Mouse (Mus musculus) frontal cortex, postnatal 36 days (tissue): ENCODE data around the gene Hbb-y.
"Not testable (repeated sequence)": the region's sequence is repeated elsewhere in the genome, so short reads cannot be mapped to it uniquely, and the experiment has no call there.

Source experiments
- DNase-seq, 2 experiments: peaks; one replicate each; pipeline ENCODE4 v3.0.0; 2022; ENCODE audit warnings: low spot score in 2 of 2

Hbb-y gene

GRCm38 (mm10) chr7:103813152-103813551 is 39.9 kb downstream of the Hbb-y start:
- not testable (repeated sequence) for DNase-seq

- DNase-seq = no peak
These were observed 40.8 kb downstream of the Hbb-y start for GRCm38 (mm10) chr7:103812174-103812573.

GRCm38 (mm10) chr7:103811223-103811845 is 41.7 kb downstream of the Hbb-y start:
- no peak for DNase-seq

- no peak for DNase-seq
These were observed 42.3 kb downstream of the Hbb-y start for GRCm38 (mm10) chr7:103810746-103811145.

GRCm38 (mm10) chr7:103810296-103810695 is 42.7 kb downstream of the Hbb-y start:
- DNase-seq = no peak

GRCm38 (mm10) chr7:103809801-103810155 is 43.2 kb downstream of the Hbb-y start:
- DNase-seq = no peak

GRCm38 (mm10) chr7:103808971-103809800 is 43.8 kb downstream of the Hbb-y start:
- DNase-seq = no peak

GRCm38 (mm10) chr7:103808120-103808519 is 44.9 kb downstream of the Hbb-y start:
- not testable (repeated sequence) for DNase-seq

- DNase-seq = peak; percentile 6 to 10
These were observed 46.2 kb downstream of the Hbb-y start for GRCm38 (mm10) chr7:103806856-103807255.
